Mouse (Mus musculus): ENCODE measurements around the gene Cbx5.
"Not testable (repeated sequence)": the region's sequence is repeated elsewhere in the genome, so short reads cannot be mapped to it uniquely, and the experiment has no call there.

The Cbx5 gene

DNA sequence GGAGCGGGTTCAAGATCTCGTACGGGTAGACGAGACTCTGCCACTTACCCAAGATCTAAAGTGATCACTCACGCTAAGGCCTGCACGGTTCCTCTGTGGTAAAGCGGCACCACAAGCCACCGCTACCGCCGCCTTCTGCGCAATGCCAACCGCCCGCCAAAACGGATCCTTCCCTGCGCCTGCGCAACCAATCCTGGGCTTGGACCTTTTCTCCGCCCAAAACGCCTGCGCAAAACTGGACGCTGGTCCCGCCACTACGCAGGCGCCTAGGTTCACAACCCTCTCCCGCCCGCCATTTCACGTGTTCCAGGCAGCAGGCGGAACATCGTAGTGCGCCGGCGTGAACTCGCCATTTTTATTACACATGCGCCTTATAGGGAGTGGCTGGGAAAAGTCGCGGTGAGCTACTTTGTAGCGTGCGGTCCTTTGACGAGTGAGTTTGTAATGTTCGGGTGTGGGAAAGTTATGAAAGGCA, at the start of gene Cbx5:
Gene Cbx5 (minus strand): TSS at position 132 of the 475 bp plus-strand sequence.
- DNase-seq (ENCODE audit: low spot score), result peak; percentile 100

GRCm38 (mm10) chr15:103285778-103286417, 46.3 kb upstream of the Cbx5 start:
- peak; percentile 99 for DNase-seq (ENCODE audit: low spot score)

- peak; percentile 81 for DNase-seq (ENCODE audit: low spot score)
These were observed 45.0 kb upstream of the Cbx5 start for GRCm38 (mm10) chr15:103284647-103285046.

DNA sequence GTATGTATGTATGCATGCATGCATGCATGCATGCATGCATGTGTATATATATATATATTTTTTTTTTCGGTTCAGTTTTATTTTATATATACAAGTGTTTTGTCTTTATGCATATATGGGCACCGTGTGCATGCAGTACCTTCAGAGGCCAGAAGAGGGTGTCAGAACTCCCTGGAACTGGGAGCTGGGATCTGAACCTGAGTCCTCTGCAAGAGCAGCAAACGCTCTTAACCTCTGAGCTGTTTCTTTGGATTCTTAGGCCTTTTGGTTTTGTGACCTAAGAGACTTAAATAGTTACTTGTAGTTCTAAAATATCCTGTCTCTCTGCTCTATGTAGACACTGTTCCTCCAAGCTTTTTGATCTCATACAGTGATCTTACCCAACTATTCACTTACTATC, 44.5 kb upstream of the Cbx5 start:
- DNase-seq (ENCODE audit: low spot score), result peak; percentile 78

DNA sequence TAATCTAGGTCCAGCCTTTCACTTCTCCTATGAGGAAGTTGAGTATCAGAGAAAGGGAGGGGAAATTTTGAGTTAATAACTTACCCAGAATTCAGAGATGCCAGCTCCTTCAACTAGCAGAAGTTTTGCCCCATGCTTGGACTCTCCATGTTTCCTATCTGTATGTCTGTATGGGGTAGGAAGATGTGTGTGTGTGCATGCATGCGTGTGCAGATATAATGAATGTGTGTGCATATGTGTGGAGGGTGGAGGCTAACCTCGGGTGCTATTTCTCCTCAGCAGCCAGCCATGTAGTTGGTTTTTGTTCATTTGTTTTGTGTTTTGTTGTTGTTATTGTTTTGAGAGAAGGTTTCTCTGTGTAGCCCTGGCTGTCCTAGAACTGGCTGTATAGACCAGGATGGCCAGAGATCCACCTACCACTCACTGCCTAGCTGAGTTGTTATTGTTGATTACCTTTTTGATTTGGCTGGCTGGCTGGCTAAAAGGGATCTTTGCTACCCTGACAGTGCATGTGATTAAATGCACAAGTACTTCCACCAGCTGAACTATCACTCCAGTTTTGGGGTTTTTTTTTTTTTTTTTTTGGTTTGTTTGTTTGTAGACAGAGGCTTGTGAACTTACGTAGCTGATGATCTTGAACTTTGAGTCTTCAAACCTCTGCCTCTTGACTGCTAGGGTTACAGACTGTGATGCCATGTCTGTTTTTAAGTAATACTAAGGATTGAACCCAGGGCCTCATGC, 42.0 kb upstream of the Cbx5 start:
- DNase-seq (ENCODE audit: low spot score), result no peak

GRCm38 (mm10) chr15:103280817-103281464, 41.3 kb upstream of the Cbx5 start:
- DNase-seq (ENCODE audit: low spot score), result peak; percentile 86

GRCm38 (mm10) chr15:103279750-103280149, 40.1 kb upstream of the Cbx5 start:
- DNase-seq (ENCODE audit: low spot score), result peak; percentile 82

- no peak for DNase-seq (ENCODE audit: low spot score)
These were observed 38.3 kb upstream of the Cbx5 start for GRCm38 (mm10) chr15:103277949-103278348.

GRCm38 (mm10) chr15:103275943-103276342, 36.3 kb upstream of the Cbx5 start:
- not testable (repeated sequence) for DNase-seq (ENCODE audit: low spot score)

GRCm38 (mm10) chr15:103272419-103273279, 33.0 kb upstream of the Cbx5 start, which contains the start of gene Copz1:
Copz1 (plus strand) TSS chr15:103272714.
- DNase-seq (ENCODE audit: low spot score), result peak; percentile 100

- DNase-seq (ENCODE audit: low spot score), result no peak
These were observed 29.3 kb upstream of the Cbx5 start for GRCm38 (mm10) chr15:103268903-103269302.

DNA sequence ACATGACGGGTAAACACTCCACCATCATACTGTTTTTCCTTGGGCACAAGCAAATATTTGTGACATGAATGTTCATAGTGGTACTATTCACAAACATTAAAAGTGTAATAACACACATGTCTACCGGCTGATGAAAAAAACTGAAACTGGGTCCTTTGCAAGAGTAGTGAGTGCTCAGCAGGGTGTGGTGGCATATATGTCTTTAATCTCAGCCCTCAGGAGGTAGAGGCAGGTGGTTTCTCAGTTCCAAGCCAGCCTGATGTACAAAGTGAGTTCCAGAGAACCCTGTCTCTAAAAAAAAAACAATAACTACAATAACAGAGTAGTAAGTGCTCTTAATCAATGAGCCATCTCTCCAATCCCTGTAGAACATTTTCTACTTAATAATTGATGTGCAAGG, 25.2 kb upstream of the Cbx5 start:
- DNase-seq (ENCODE audit: low spot score), result no peak

GRCm38 (mm10) chr15:103259989-103260388, 20.4 kb upstream of the Cbx5 start:
- peak; percentile 53 for DNase-seq (ENCODE audit: low spot score)

- no peak for DNase-seq (ENCODE audit: low spot score)
These were observed 19.5 kb upstream of the Cbx5 start for GRCm38 (mm10) chr15:103259162-103259561.

- DNase-seq (ENCODE audit: low spot score), result peak; percentile 52
These were observed 18.4 kb upstream of the Cbx5 start, which contains the start of gene Nfe2 for GRCm38 (mm10) chr15:103257790-103258728. Nfe2 (minus strand) TSS chr15:103258403.

- DNase-seq (ENCODE audit: low spot score), result no peak
These were observed 16.8 kb upstream of the Cbx5 start for GRCm38 (mm10) chr15:103256210-103256986.

DNA sequence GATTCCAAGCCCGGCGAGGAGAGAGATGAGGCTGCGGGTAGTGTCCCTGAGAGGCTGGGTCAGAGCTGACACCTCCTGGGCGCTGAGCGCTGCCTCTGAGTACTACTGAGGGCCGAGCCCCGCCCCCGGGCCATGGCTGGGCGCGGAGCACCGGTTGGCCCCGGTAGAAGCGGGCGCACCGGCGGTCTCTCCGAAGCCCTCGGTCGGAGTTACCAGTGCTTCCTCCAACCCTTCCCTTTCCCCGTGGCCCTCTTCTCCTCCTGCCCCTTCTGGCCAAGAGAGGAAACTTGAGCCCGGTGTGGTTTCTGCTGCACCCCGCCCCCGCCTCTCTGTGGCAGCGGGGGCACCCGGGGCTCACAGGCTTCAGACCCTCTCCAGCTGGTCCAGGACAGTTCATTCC, 15.6 kb upstream of the Cbx5 start:
- DNase-seq (ENCODE audit: low spot score), result no peak

DNA sequence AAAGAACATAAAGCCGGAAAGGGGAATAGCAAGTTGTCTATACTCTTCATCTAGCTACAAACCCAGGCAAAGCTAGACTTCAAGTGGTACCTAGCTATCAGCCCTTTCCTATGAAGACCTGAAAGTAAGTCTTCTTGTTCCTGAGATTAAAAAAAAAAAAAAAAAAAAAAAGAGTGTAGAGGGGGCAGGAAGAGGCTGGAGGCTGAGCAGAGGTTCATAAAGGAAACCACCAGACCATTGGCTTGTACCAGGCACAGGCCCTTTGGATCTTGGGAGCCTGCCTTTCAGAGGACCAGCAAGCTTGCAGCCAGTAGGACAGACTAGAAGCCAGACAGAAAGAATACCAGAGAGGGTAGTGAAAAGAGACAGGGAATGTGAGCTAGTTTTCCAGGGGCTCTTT, 13.7 kb upstream of the Cbx5 start:
- no peak for DNase-seq (ENCODE audit: low spot score)

DNA sequence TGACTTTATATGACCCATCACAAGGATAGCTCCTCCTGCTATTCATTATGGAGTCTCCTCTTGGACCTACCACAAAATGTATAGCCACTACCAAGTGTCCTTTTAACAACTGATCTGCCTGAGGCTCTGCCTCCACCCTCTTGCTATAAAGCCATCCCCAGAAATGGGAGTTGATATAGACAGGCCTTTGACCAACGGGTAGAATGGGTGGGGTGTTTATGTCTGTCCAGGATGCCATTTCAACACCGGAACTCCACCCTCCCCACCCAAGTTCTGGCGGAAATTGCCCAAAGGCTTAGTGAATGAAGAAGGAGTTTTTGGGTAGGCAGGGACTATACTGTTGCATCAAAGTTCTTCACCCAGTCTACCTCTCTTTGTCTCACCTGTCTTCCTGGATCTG, 13.0 kb upstream of the Cbx5 start:
- DNase-seq (ENCODE audit: low spot score), result no peak

DNA sequence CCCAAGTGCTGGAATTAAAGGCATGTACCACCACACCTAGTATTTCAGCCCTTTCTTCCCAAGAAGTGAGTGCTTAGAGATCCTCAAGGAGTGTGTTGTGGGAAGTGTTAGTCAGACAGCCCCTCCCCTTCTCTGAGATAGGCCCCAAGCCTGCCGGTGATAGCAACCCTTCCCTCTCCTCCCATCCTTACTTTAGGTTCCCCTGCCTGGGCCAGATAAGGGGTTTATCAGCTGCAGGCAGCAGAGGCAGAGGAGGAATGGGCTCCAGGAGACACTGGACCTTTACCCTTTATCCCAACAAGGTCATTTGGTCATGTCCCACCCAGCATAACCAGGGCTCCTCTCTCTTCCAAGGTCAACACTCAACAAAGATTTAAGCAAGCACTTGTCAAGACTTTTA, 12.0 kb upstream of the Cbx5 start:
- no peak for DNase-seq (ENCODE audit: low spot score)
